8 mouse cellular contexts compared by ENCODE assay signal in genomic region chr11:99023500-99024467, GRCm38 (mm10). TPM values are rescaled to one million over a fixed set of nuclear protein-coding genes. Genes with fewer than 3 reads are reported as not detected.
DNase-seq lines count a peak whose midpoint lies in the region; ATAC-seq lines count a peak whose summit lies in the region.

TSS of gene Top2a (minus strand) at chr11:99024189.

- WGBS in hindbrain, embryonic 14.5 days, result under 1% methylated on average over 54 of the region's 54 CpGs

- H3K4me2 ChIP-seq in hindbrain, embryonic 14.5 days (replicated peaks), result peak within 1 kb of the TSS; percentile 67

- no peaks in the 10 kb centered on the region for H3K27me3 ChIP-seq in hindbrain, embryonic 14.5 days (ENCODE audit: control insufficient read depth, insufficient read depth, low read length)

- peak; percentile 98 for ATAC-seq in hindbrain, embryonic 14.5 days (ENCODE audit: low FRiP score)

- no peaks in the 10 kb centered on the region for H3K9me3 ChIP-seq in hindbrain, embryonic 14.5 days (ENCODE audit: control insufficient read depth, low read length)

- peak; percentile 95 for DNase-seq in T-cell, adult 2 months (ENCODE audit: low spot score)
- DNase-seq in cerebellum, postnatal 25 days, result peak; percentile 89 to 96
- DNase-seq in frontal cortex, postnatal 25 days (ENCODE audit: low spot score in 2 of 2), result peak; percentile 98 to 99
- DNase-seq in hindbrain, embryonic 14.5 days (ENCODE audit: low spot score), result peak; percentile 100
- DNase-seq in layer of hippocampus, postnatal 36 days, result peak; percentile 89 to 96
- DNase-seq in lung, postnatal 36 days, result peak; percentile 98
- DNase-seq in retina, postnatal 1 day, result peak; percentile 99
- DNase-seq in urinary bladder, adult 2 months (ENCODE audit: low spot score), result peak; percentile 74

- H3K27ac ChIP-seq in hindbrain, embryonic 14.5 days, result 0 out of 2 replicates have a peak within 1 kb of the TSS, but pooled peaks have one; percentile 45

- H3K36me3 ChIP-seq in hindbrain, embryonic 14.5 days (replicated peaks; ENCODE audit: control insufficient read depth, insufficient read depth), result no peaks in the 10 kb centered on the region

- H3K9ac ChIP-seq in hindbrain, embryonic 14.5 days, result peak within 1 kb of the TSS; percentile 55

- H3K4me3 ChIP-seq in hindbrain, embryonic 14.5 days (replicated peaks; ENCODE audit: low read length), result peak within 1 kb of the TSS; percentile 52

- H3K4me1 ChIP-seq in hindbrain, embryonic 14.5 days (replicated peaks; ENCODE audit: control insufficient read depth, insufficient read depth, low read length), result no peaks in the 10 kb centered on the region

RNA-seq across cellular contexts. Expression of gene Top2a, which starts in this region (rescaled TPM):
- polyA plus RNA-seq in hindbrain, embryonic 14.5 days (2014; fragmentation: Nextera tagmentation; extraction: Ambion mirVana), result 34.2 and 42.4 TPM in 2 replicates
- total RNA-seq in layer of hippocampus, postnatal 36 days (2021), result 1 to 10 TPM; 2.7 to 3.3 TPM
- 4.7 and 6.0 TPM in 2 replicates for polyA plus RNA-seq in urinary bladder, adult 2 months (2012; rRNA removed)

Comparison
In these comparisons a context has a peak if more than half of its experiments do, and no peak if none do; other contexts are left out.
1. Peak in every context shown above with its lines: DNase-seq, ATAC-seq, H3K4me3 ChIP-seq and H3K27ac ChIP-seq.